Mouse (Mus musculus): ENCODE data around the gene Omp. TPM values are rescaled to one million over a fixed set of nuclear protein-coding genes. Genes with fewer than 3 reads are reported as not detected.
"Not testable (repeated sequence)": the region's sequence is repeated elsewhere in the genome, so short reads cannot be mapped to it uniquely, and the experiment has no call there.

The Omp gene
- 0.81 and 0.91 TPM in 2 replicates for polyA plus RNA-seq (2015; fragmentation: Nextera tagmentation; extraction: Ambion mirVana)

- ATAC-seq (ENCODE audit: low FRiP score), result no peak
- WGBS, result 92% methylated on average over 5 of the region's 5 CpGs
- Histone ChIP-seq H3K9me3 (replicated peaks) (no peaks in the 10 kb centered on the region), H3K4me3 (replicated peaks) (no peak within 1 kb of the TSS), H3K27me3 (replicated peaks) (no peaks in the 10 kb centered on the region), H3K4me2 (no peak within 1 kb of the TSS), H3K4me1 (peaks cover 24% of the 10 kb centered on the region), H3K9ac (replicated peaks) (no peak within 1 kb of the TSS), H3K36me3 (peaks cover 6% of the 10 kb centered on the region; the same call in 1 of the 2 replicates), H3K27ac (replicated peaks) (no peak within 1 kb of the TSS)
Measured at GRCm38 (mm10) chr7:98145402-98145801, at the start of gene Omp. Gene Omp, minus strand, starts transcription at chr7:98145502.

GRCm38 (mm10) chr7:98194026-98194792 lies 48.9 kb upstream of the Omp start:
- peaks cover 22% of the 10 kb centered on the region for H3K4me1 ChIP-seq
- peak overlapping the region; percentile 44 for H3K9ac ChIP-seq (replicated peaks)
- peak overlapping the region; percentile 50 for H3K4me3 ChIP-seq (replicated peaks)
- ATAC-seq (ENCODE audit: low FRiP score), result peak; percentile 75
- peak overlapping the region; percentile 97 for H3K4me2 ChIP-seq
- no peaks in the 10 kb centered on the region for H3K36me3 ChIP-seq
- H3K27me3 ChIP-seq (replicated peaks), result peaks cover 49% of the 10 kb centered on the region
- no peaks in the 10 kb centered on the region for H3K9me3 ChIP-seq (replicated peaks)
- 2% methylated on average over 61 of the region's 61 CpGs for WGBS
- no peak overlapping the region for H3K27ac ChIP-seq (replicated peaks)

GRCm38 (mm10) chr7:98193515-98194025 lies 48.3 kb upstream of the Omp start:
- Histone ChIP-seq H3K4me1 (peaks cover 22% of the 10 kb centered on the region), H3K9ac (replicated peaks) (peak overlapping the region; percentile 44), H3K4me3 (replicated peaks) (peak overlapping the region; percentile 50), H3K36me3 (no peaks in the 10 kb centered on the region), H3K27ac (replicated peaks) (no peak overlapping the region), H3K4me2 (peak overlapping the region; percentile 97), H3K27me3 (replicated peaks) (peaks cover 49% of the 10 kb centered on the region), H3K9me3 (replicated peaks) (no peaks in the 10 kb centered on the region)
- 3% methylated on average over 36 of the region's 36 CpGs for WGBS
- peak; percentile 74 for ATAC-seq (ENCODE audit: low FRiP score)

GRCm38 (mm10) chr7:98191571-98192250 lies 46.4 kb upstream of the Omp start:
- Histone ChIP-seq H3K4me2 (no peak overlapping the region), H3K27me3 (replicated peaks) (peaks cover 48% of the 10 kb centered on the region), H3K36me3 (no peaks in the 10 kb centered on the region), H3K27ac (replicated peaks) (no peak overlapping the region), H3K9me3 (replicated peaks) (no peaks in the 10 kb centered on the region), H3K4me3 (replicated peaks) (no peak overlapping the region), H3K9ac (replicated peaks) (no peak overlapping the region), H3K4me1 (peaks cover 22% of the 10 kb centered on the region)
- ATAC-seq (ENCODE audit: low FRiP score), result no peak
- whole genome bisulfite sequencing, result 74% methylated on average over 17 of the region's 17 CpGs

- no peak overlapping the region for H3K4me3 ChIP-seq (replicated peaks)
- 96% methylated on average over 1 of the region's 1 CpGs for WGBS
Measured at GRCm38 (mm10) chr7:98190578-98190977, 45.3 kb upstream of the Omp start.

GRCm38 (mm10) chr7:98189745-98190144 lies 44.4 kb upstream of the Omp start:
- no peak overlapping the region for H3K9ac ChIP-seq (replicated peaks)
- ATAC-seq (ENCODE audit: low FRiP score), result no peak
- no peaks in the 10 kb centered on the region for H3K36me3 ChIP-seq
- 36% methylated on average over 3 of the region's 3 CpGs for WGBS
- H3K27ac ChIP-seq (replicated peaks), result no peak overlapping the region
- H3K27me3 ChIP-seq (replicated peaks), result peaks cover 31% of the 10 kb centered on the region
- H3K9me3 ChIP-seq (replicated peaks), result no peaks in the 10 kb centered on the region
- H3K4me2 ChIP-seq, result no peak overlapping the region
- H3K4me3 ChIP-seq (replicated peaks), result no peak overlapping the region
- peaks cover 28% of the 10 kb centered on the region for H3K4me1 ChIP-seq

More at GRCm38 (mm10) chr7:98190578-98190977, 45.3 kb upstream of the Omp start:
- Histone ChIP-seq H3K4me1 (peaks cover 22% of the 10 kb centered on the region), H3K9ac (replicated peaks) (no peak overlapping the region), H3K9me3 (replicated peaks) (no peaks in the 10 kb centered on the region), H3K36me3 (no peaks in the 10 kb centered on the region), H3K27ac (replicated peaks) (no peak overlapping the region), H3K4me2 (no peak overlapping the region), H3K27me3 (replicated peaks) (peaks cover 39% of the 10 kb centered on the region)
- ATAC-seq (ENCODE audit: low FRiP score), result no peak

GRCm38 (mm10) chr7:98188680-98189079 lies 43.4 kb upstream of the Omp start:
- Histone ChIP-seq H3K4me3 (replicated peaks) (no peak overlapping the region), H3K9ac (replicated peaks) (no peak overlapping the region), H3K9me3 (replicated peaks) (no peaks in the 10 kb centered on the region), H3K27ac (replicated peaks) (no peak overlapping the region), H3K27me3 (replicated peaks) (peaks cover 23% of the 10 kb centered on the region), H3K36me3 (no peaks in the 10 kb centered on the region), H3K4me2 (no peak overlapping the region), H3K4me1 (peaks cover 18% of the 10 kb centered on the region)
- 94% methylated on average over 2 of the region's 2 CpGs for WGBS
- no peak for ATAC-seq (ENCODE audit: low FRiP score)

GRCm38 (mm10) chr7:98188238-98188637 lies 42.9 kb upstream of the Omp start:
- ATAC-seq (ENCODE audit: low FRiP score), result no peak
- Histone ChIP-seq H3K9me3 (replicated peaks) (no peaks in the 10 kb centered on the region), H3K27me3 (replicated peaks) (peaks cover 18% of the 10 kb centered on the region), H3K4me3 (replicated peaks) (no peak overlapping the region), H3K4me2 (no peak overlapping the region), H3K4me1 (peaks cover 14% of the 10 kb centered on the region), H3K9ac (replicated peaks) (no peak overlapping the region), H3K36me3 (no peaks in the 10 kb centered on the region), H3K27ac (replicated peaks) (no peak overlapping the region)
- 94% methylated on average over 2 of the region's 2 CpGs for WGBS

- H3K27me3 ChIP-seq (replicated peaks), result not testable (repeated sequence)
- 60% methylated on average over 3 of the region's 3 CpGs for WGBS
Measured at GRCm38 (mm10) chr7:98187332-98187731, 42.0 kb upstream of the Omp start.

GRCm38 (mm10) chr7:98186637-98187036 lies 41.3 kb upstream of the Omp start:
- peak overlapping the region; percentile 49; the same call in 1 of the 2 replicates for H3K27ac ChIP-seq (replicated peaks)
- H3K4me1 ChIP-seq, result peaks cover 11% of the 10 kb centered on the region; the same call in 1 of the 2 replicates
- no peak overlapping the region for H3K4me2 ChIP-seq
- no peak overlapping the region for H3K4me3 ChIP-seq (replicated peaks)
- peaks cover 2% of the 10 kb centered on the region; the same call in 1 of the 2 replicates for H3K27me3 ChIP-seq (replicated peaks)
- no peaks in the 10 kb centered on the region for H3K9me3 ChIP-seq (replicated peaks)
- no peak overlapping the region for H3K9ac ChIP-seq (replicated peaks)
- H3K36me3 ChIP-seq, result no peaks in the 10 kb centered on the region
- ATAC-seq (ENCODE audit: low FRiP score), result no peak
- 23% methylated on average over 8 of the region's 8 CpGs for WGBS

More at GRCm38 (mm10) chr7:98187332-98187731, 42.0 kb upstream of the Omp start:
- not testable (repeated sequence) for H3K36me3 ChIP-seq; H3K9me3 ChIP-seq (replicated peaks); H3K4me2 ChIP-seq; ATAC-seq (ENCODE audit: low FRiP score); H3K9ac ChIP-seq (replicated peaks); H3K4me3 ChIP-seq (replicated peaks)
- Histone ChIP-seq H3K27ac (replicated peaks) (0 out of 2 replicates have a peak overlapping the region, but pooled peaks have one; percentile 37), H3K4me1 (peaks cover 11% of the 10 kb centered on the region; the same call in 1 of the 2 replicates)

- H3K4me3 ChIP-seq (replicated peaks), result no peak overlapping the region
- H3K9me3 ChIP-seq (replicated peaks), result no peaks in the 10 kb centered on the region
- no peak overlapping the region for H3K9ac ChIP-seq (replicated peaks)
- no peaks in the 10 kb centered on the region for H3K27me3 ChIP-seq (replicated peaks)
- 42% methylated on average over 6 of the region's 6 CpGs for WGBS
- H3K36me3 ChIP-seq, result no peaks in the 10 kb centered on the region
- peaks cover 11% of the 10 kb centered on the region; the same call in 1 of the 2 replicates for H3K4me1 ChIP-seq
- ATAC-seq (ENCODE audit: low FRiP score), result peak; percentile 33; the same call in 1 of the 2 replicates
- H3K4me2 ChIP-seq, result no peak overlapping the region
- H3K27ac ChIP-seq (replicated peaks), result 0 out of 2 replicates have a peak overlapping the region, but pooled peaks have one; percentile 19
Measured at GRCm38 (mm10) chr7:98185326-98185725, 40.0 kb upstream of the Omp start.

All from neural tube, embryonic 15.5 days (tissue).